ENCODE assay signal across 8 mouse cellular contexts in the genomic region with DNA sequence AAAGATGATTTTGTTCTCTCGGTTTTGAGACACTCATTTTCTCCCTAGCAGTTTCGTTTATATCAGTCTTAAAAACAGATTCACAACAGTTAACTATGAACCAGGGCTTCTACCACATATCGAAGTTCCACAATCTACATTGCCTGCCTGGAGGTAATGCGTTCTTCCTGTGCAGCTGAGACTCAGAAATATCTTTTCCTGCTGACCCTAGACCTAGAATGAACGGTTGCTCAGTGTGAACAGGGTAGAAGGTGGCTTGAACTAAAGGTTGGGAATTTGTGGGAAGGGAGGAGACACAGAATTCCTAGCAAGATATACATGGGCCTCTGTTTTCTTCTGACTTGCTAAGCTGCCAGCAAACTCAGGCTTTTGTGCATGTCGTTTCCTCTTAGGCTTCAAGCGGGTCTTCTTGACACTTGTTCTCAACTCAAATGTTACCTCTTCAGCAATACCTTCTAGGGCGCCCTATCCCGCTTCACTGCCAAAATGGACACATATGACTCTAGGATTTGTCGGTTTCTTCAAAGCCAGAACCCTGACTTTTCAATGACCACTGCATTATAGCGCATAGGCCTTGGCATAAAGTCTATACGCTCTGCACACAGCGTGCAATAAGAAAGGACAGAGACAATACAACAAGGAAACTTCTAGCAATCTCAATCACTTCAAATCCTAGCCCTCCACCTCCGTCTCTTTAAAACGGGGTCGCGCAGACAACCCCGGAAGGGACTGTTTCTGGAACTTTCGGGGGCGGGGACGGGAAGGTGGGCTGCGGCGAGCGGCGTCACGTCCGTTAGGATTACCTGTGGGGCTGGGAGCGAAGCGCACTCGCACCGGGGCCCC. TPM values are rescaled to one million over a fixed set of nuclear protein-coding genes. Genes with fewer than 3 reads are reported as not detected.
DNase-seq lines count a peak whose midpoint lies in the region; ATAC-seq and TF ChIP-seq lines count a peak whose summit lies in the region.

No protein-coding gene starts in this region.

- TF ChIP-seq CTCF in liver, adult 2 months (IDR thresholded peaks at IDR 0.05; ENCODE audit: low read depth, low read length): no peak
- TF ChIP-seq CTCF in heart, postnatal 0 days (IDR thresholded peaks at IDR 0.05; ENCODE audit: low read depth): no peak

- 10% methylated on average over 31 of the region's 31 CpGs for WGBS in liver, adult 2 months
- 12% methylated on average over 31 of the region's 31 CpGs for WGBS in heart, postnatal 0 days
- whole genome bisulfite sequencing in macrophage (ENCODE audit: missing documents): 5% methylated on average over 31 of the region's 31 CpGs

- peaks cover 12% of the 10 kb centered on the region for H3K36me3 ChIP-seq in liver, adult 2 months (ENCODE audit: control insufficient read depth, insufficient read depth, low read length)
- peaks cover 33% of the 10 kb centered on the region for H3K36me3 ChIP-seq in heart, postnatal 0 days (replicated peaks; ENCODE audit: control insufficient read depth, insufficient read depth, low read length)
- H3K36me3 ChIP-seq in macrophage (ENCODE audit: inconsistent target): no peaks in the 10 kb centered on the region

- ATAC-seq in heart, postnatal 0 days (ENCODE audit: insufficient read depth, low read depth): no peak; the same call in 1 of the 2 replicates

- H3K4me2 ChIP-seq in heart, postnatal 0 days (ENCODE audit: low read depth, low read length): peak overlapping the region; percentile 91

- H3K4me3 ChIP-seq in liver, adult 2 months (ENCODE audit: insufficient read depth, low read depth, low read length): peak overlapping the region; percentile 80
- peak overlapping the region; percentile 95 for H3K4me3 ChIP-seq in heart, postnatal 0 days (ENCODE audit: low read depth, low read length)
- peak overlapping the region; percentile 60 for H3K4me3 ChIP-seq in macrophage (ENCODE audit: inconsistent target)

- TF ChIP-seq POLR2A in liver, adult 2 months (IDR thresholded peaks at IDR 0.05; ENCODE audit: extremely low read depth, insufficient read depth, low read length): no peak

- peak overlapping the region; percentile 83 for H3K9ac ChIP-seq in liver, adult 2 months (ENCODE audit: low read depth, low read length)
- peak overlapping the region; percentile 96 for H3K9ac ChIP-seq in heart, postnatal 0 days (replicated peaks; ENCODE audit: low read depth, low read length)

- peak; percentile 53 for DNase-seq in liver, adult 2 months (ENCODE audit: extremely low read depth, low read depth, low spot score)
- DNase-seq in liver (no peak), adipocyte (ENCODE audit: low spot score) (peak; percentile 70)
- DNase-seq in heart, postnatal 0 days (ENCODE audit: low spot score): no peak
- no peak for DNase-seq in cerebellum, postnatal 36 days
- no peak for DNase-seq in left cerebral cortex, postnatal 4 days
- DNase-seq in urinary bladder, postnatal 10 days (ENCODE audit: low spot score): no peak

- no peaks in the 10 kb centered on the region for H3K27me3 ChIP-seq in liver, adult 2 months (ENCODE audit: control insufficient read depth, insufficient read depth, low read length)
- no peaks in the 10 kb centered on the region for H3K27me3 ChIP-seq in heart, postnatal 0 days (ENCODE audit: control insufficient read depth, insufficient read depth, low read length)

- no peak for TF ChIP-seq EP300 in heart, postnatal 0 days (IDR thresholded peaks at IDR 0.05; ENCODE audit: low read depth)

- peak overlapping the region; percentile 84 for H3K27ac ChIP-seq in liver, adult 2 months (replicated peaks; ENCODE audit: insufficient read depth, low read depth, low read length)
- peak overlapping the region; percentile 93 for H3K27ac ChIP-seq in heart, postnatal 0 days (ENCODE audit: low read depth)
- H3K27ac ChIP-seq in macrophage: peak overlapping the region; percentile 57

- H3K4me1 ChIP-seq in liver, adult 2 months (ENCODE audit: control insufficient read depth, insufficient read depth, low read length): peaks cover 12% of the 10 kb centered on the region
- H3K4me1 ChIP-seq in heart, postnatal 0 days (ENCODE audit: control insufficient read depth, insufficient read depth): peaks cover 22% of the 10 kb centered on the region

- H3K9me3 ChIP-seq in heart, postnatal 0 days (replicated peaks; ENCODE audit: control insufficient read depth, low read length): no peaks in the 10 kb centered on the region

- intact Hi-C loops in left cerebral cortex, postnatal 4 days (cut with DNase I): loop anchor here (10.0 kb wide), 1 partner anchor 62 kb away; no protein-coding TSS in a partner anchor

- H3K79me2 ChIP-seq in liver, adult 2 months (ENCODE audit: control insufficient read depth, insufficient read depth, low read length): peaks cover 13% of the 10 kb centered on the region; the same call in 1 of the 2 replicates
- peaks cover 35% of the 10 kb centered on the region for H3K79me2 ChIP-seq in macrophage (ENCODE audit: inconsistent target)

RNA-seq across cellular contexts. Expression of gene Ubfd1, which starts 0.7 kb away (rescaled TPM):
- 15.2 and 21.0 TPM in 2 replicates for total RNA-seq in liver, adult 2 months (2014; rRNA removed)
- polyA plus RNA-seq in liver, adult 2 months (2012; rRNA removed): 14.4 and 15.8 TPM in 2 replicates
- total RNA-seq in heart, postnatal 0 days (2014; rRNA removed; ENCODE audit: low replicate concordance): 54.7 and 65.5 TPM in 2 replicates
- polyA plus RNA-seq in heart, postnatal 0 days (2015; fragmentation: Nextera tagmentation; extraction: Ambion mirVana): 22.6 and 25.5 TPM in 2 replicates
- 10 to 100 TPM in 23 of 26 experiments, 1 to 10 TPM in 3; 7.2 to 94.8 (median 32.1) TPM for total RNA-seq in macrophage (2018; cell fraction: chromatin; rRNA removed)
- total RNA-seq in macrophage (2018; cell fraction: cytosol; rRNA removed): 10 to 100 TPM; 14.5 to 37.8 (median 27.5) TPM
- total RNA-seq in macrophage (2018; cell fraction: nucleus; rRNA removed): 10 to 100 TPM; 12.1 to 79.2 (median 27.6) TPM
- 22.6 to 24.5 TPM (median 23.1 TPM) in 3 replicates for polyA plus RNA-seq in macrophage (2018)
- total RNA-seq in left cerebral cortex, postnatal 4 days (2021): 10 to 100 TPM; 82.6 to 87.1 TPM

RNA-seq across cellular contexts. Expression of gene Ears2, which starts 0.7 kb away (rescaled TPM):
- total RNA-seq in liver, adult 2 months (2014; rRNA removed): 9.8 and 13.0 TPM in 2 replicates
- polyA plus RNA-seq in liver, adult 2 months (2012; rRNA removed): 13.3 and 15.2 TPM in 2 replicates
- total RNA-seq in heart, postnatal 0 days (2014; rRNA removed; ENCODE audit: low replicate concordance): 54.3 and 60.1 TPM in 2 replicates
- 27.8 and 29.2 TPM in 2 replicates for polyA plus RNA-seq in heart, postnatal 0 days (2015; fragmentation: Nextera tagmentation; extraction: Ambion mirVana)
- total RNA-seq in macrophage (2018; cell fraction: chromatin; rRNA removed): 10 to 100 TPM in 1 of 26 experiments, 1 to 10 TPM in 23, under 1 TPM in 2; 0.74 to 12.3 (median 5.6) TPM
- total RNA-seq in macrophage (2018; cell fraction: cytosol; rRNA removed): 1 to 10 TPM in 25 of 26 experiments, under 1 TPM in 1; 0.81 to 4.1 (median 2.7) TPM
- total RNA-seq in macrophage (2018; cell fraction: nucleus; rRNA removed): 10 to 100 TPM in 1 of 26 experiments, 1 to 10 TPM in 23, under 1 TPM in 2; 0.82 to 11.9 (median 4.6) TPM
- polyA plus RNA-seq in macrophage (2018): 1.7 to 6.3 TPM (median 2.3 TPM) in 3 replicates
- 1 to 10 TPM; 8.9 to 9.8 TPM for total RNA-seq in left cerebral cortex, postnatal 4 days (2021)

RNA-seq across cellular contexts. Expression of gene Ndufab1, which starts 35.4 kb away (rescaled TPM):
- 72.3 and 84.0 TPM in 2 replicates for total RNA-seq in liver, adult 2 months (2014; rRNA removed)
- 379 and 468 TPM in 2 replicates for polyA plus RNA-seq in liver, adult 2 months (2012; rRNA removed)
- 181 and 183 TPM in 2 replicates for total RNA-seq in heart, postnatal 0 days (2014; rRNA removed; ENCODE audit: low replicate concordance)
- polyA plus RNA-seq in heart, postnatal 0 days (2015; fragmentation: Nextera tagmentation; extraction: Ambion mirVana): 2,966 and 3,134 TPM in 2 replicates
- total RNA-seq in macrophage (2018; cell fraction: chromatin; rRNA removed): 100 to 1,000 TPM in 7 of 26 experiments, 10 to 100 TPM in 19; 24.7 to 173 (median 70.1) TPM
- 100 to 1,000 TPM in 5 of 26 experiments, 10 to 100 TPM in 21; 66.6 to 149 (median 89.2) TPM for total RNA-seq in macrophage (2018; cell fraction: cytosol; rRNA removed)
- 100 to 1,000 TPM in 1 of 26 experiments, 10 to 100 TPM in 25; 20.9 to 109 (median 50.9) TPM for total RNA-seq in macrophage (2018; cell fraction: nucleus; rRNA removed)
- 63.3 to 114 TPM (median 85.0 TPM) in 3 replicates for polyA plus RNA-seq in macrophage (2018)
- 100 to 1,000 TPM; 202 to 220 TPM for total RNA-seq in left cerebral cortex, postnatal 4 days (2021)

RNA-seq across cellular contexts. Expression of gene Gga2, which starts 45.3 kb away (rescaled TPM):
- total RNA-seq in liver, adult 2 months (2014; rRNA removed): 6.8 and 7.7 TPM in 2 replicates
- polyA plus RNA-seq in liver, adult 2 months (2012; rRNA removed): 13.5 and 15.5 TPM in 2 replicates
- total RNA-seq in heart, postnatal 0 days (2014; rRNA removed; ENCODE audit: low replicate concordance): 51.3 and 79.7 TPM in 2 replicates
- polyA plus RNA-seq in heart, postnatal 0 days (2015; fragmentation: Nextera tagmentation; extraction: Ambion mirVana): 37.5 and 38.1 TPM in 2 replicates
- 100 to 1,000 TPM in 1 of 26 experiments, 10 to 100 TPM in 25; 15.3 to 101 (median 33.9) TPM for total RNA-seq in macrophage (2018; cell fraction: chromatin; rRNA removed)
- 10 to 100 TPM; 24.5 to 54.4 (median 34.4) TPM for total RNA-seq in macrophage (2018; cell fraction: cytosol; rRNA removed)
- 10 to 100 TPM; 18.7 to 72.0 (median 32.4) TPM for total RNA-seq in macrophage (2018; cell fraction: nucleus; rRNA removed)
- 23.4 to 40.7 TPM (median 33.5 TPM) in 3 replicates for polyA plus RNA-seq in macrophage (2018)
- 10 to 100 TPM; 57.3 to 57.4 TPM for total RNA-seq in left cerebral cortex, postnatal 4 days (2021)

Comparison
In these comparisons a context has a peak if more than half of its experiments do, and no peak if none do; other contexts are left out.
1. DNase-seq: peak in liver, adult 2 months (single experiment) and adipocyte (single experiment); none in liver (single experiment), heart, postnatal 0 days (single experiment), cerebellum, postnatal 36 days (0 of 2), left cerebral cortex, postnatal 4 days (single experiment) and urinary bladder, postnatal 10 days (single experiment).
2. Peak in every context shown above with its lines, with median percentiles within 50 percentile points of each other: H3K27ac ChIP-seq and H3K4me3 ChIP-seq.